Mouse (Mus musculus): ENCODE measurements around the gene Ctbs.
A peak's percentile ranks its signal among the peaks of the same experiment; 100 is the strongest.

Gene Ctbs

DNA sequence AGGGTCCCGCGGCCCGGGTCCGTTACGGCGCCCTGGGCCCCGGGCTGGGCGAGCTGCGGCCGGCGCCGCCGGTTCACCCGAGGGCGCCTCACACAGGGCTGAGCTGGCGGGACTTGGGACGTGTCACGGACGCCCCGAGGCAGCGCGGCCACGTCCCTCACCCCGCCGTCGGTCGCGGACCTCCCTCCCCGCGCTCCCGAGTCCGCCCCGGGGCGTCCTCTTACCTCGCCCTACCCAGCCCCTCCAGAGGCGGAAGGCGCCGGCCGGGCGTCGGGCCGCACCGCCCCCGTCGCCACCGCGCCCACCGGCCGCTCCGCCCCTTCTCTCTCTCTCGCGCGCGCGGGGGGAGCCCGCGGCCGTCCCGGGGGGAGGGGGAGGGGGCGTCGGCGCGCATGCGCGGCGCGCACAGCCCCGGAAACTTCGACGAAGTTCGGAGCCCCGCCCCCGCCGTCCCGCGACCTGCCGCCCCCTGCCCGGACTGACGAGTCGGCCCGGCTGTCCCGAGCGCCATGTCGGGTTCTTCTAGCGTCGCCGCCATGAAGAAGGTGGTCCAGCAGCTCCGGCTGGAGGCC lies 49.9 kb downstream of the Ctbs start, which contains the start of the genes Spata1 and Gng5:
TSS of gene Spata1 (minus strand) at position 323 of the 572 bp plus-strand sequence.
TSS of gene Gng5 (plus strand) at position 377 of the 572 bp plus-strand sequence.
- peak; percentile 84 to 88 for DNase-seq

DNA sequence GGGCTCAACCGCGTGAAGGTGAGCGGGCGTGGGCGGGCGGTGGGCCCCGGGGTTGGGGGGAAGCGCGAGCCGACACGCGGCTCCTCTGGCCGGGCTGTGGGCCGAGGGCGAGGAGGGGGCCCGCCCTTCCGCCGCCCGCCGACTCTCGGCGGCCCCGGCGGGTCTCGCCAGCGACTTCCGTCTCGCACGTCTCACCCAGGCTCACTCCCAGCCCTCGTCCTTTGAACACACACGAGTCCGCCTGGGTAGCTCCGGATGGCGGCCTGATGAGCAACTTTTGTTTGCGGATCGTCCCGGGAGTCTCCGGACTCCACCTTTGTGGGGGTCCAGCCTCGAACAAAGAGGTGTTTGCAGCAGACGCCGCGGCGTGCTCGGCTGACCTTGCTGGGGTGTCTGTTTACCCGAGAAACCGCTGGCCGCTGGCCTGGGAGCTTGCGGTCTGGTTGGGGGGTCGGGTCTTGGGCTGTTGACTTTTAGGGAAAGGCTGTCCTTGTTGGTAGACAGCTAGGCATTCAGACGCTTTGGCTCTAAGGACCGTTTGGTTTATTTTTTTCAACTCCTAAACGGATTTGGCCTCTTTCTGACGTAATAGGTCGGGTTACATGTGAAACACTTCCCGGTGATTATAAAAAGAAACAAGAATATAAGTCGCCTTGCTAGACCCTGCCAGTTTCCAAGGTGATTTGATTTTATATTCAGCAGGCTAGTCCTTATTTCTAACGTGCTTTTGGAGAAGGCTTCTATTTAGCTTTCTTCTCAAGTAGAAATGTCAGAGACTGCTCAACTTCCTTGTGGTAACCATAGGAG lies 50.6 kb downstream of the Ctbs start:
- peak in 1 of 2 experiments; percentile 41 for DNase-seq

DNA sequence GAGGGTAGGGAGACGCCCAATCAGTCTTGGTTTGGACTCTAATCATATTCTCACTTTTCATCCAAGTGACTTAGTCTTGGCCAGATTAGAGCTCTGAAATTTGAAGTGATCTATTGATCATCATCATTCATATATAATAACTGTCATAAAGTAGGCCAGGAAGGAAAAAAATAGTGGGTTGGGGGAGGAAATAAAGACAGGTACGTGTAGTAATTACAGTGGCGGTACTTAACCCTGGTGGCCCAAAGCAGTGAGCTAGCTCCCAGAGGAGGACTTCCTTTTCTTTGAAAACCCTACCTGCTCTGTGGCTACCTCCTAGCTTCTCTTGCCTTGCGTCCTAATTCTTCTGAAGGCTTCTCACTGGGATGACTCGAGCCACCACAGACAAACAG lies 51.2 kb downstream of the Ctbs start:
- no peak for DNase-seq

GRCm38 (mm10) chr3:146501601-146502123 lies 52.1 kb downstream of the Ctbs start:
- no peak for DNase-seq

DNA sequence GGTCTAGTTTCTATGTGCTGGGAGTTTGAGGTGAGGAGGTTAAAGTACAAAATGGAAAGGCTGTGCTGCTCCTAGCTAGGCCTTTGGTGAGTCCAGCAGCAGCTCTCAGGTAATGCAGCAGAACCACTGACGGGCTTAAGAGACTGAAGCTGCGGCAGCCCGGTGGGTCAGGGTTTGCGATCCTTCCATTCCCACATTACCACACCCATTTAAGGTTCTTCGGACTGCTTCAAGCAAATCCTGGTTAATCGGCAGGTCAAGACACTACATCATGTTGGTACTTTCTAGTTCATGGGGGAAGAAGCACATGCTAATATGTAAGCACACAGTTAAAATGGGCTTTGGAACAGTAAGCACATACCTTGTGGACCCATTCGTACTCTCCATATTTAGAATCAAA lies 57.1 kb downstream of the Ctbs start:
- DNase-seq, result no peak

Measured in kidney, adult 8-10 months (tissue).